Comparison of ENCODE assay signal across 14 mouse cellular contexts in genomic region chr16:32511338-32511734, GRCm38 (mm10). TPM values are rescaled to one million over a fixed set of nuclear protein-coding genes. Genes with fewer than 3 reads are reported as not detected.
DNase-seq lines count a peak whose midpoint lies in the region; ATAC-seq and TF ChIP-seq lines count a peak whose summit lies in the region.
"Had no signal": no experiment of that assay in that cellular context is flagged by ENCODE, and none has a peak within 500 bp of the region (broad histone marks: within the 10 kb centered on the region; RNA-seq: fewer than 3 reads in every experiment).

No protein-coding gene starts in this region.

- TF ChIP-seq CTCF in left cerebral cortex, adult 2 months (IDR thresholded peaks at IDR 0.05): no peak
- no peak for TF ChIP-seq CTCF in liver, postnatal 0 days (IDR thresholded peaks at IDR 0.05; ENCODE audit: low read depth)

- H3K4me3 ChIP-seq in erythroblast, embryonic 14.5 days (replicated peaks): peak overlapping the region; percentile 67
- H3K4me3 ChIP-seq in left cerebral cortex, adult 2 months: no peak overlapping the region
- H3K4me3 ChIP-seq in limb, embryonic 10.5 days: no peak overlapping the region
- H3K4me3 ChIP-seq in liver, postnatal 0 days (ENCODE audit: low read depth, low read length): no peak overlapping the region
- H3K4me3 ChIP-seq: heart, adult 2 months; limb, embryonic 15.5 days had no signal

- no peaks in the 10 kb centered on the region for H3K27me3 ChIP-seq in erythroblast, embryonic 14.5 days (ENCODE audit: control insufficient read depth)
- no peaks in the 10 kb centered on the region for H3K27me3 ChIP-seq in limb, embryonic 10.5 days (ENCODE audit: low read depth, poor library complexity, severe bottlenecking)
- no peaks in the 10 kb centered on the region for H3K27me3 ChIP-seq in liver, postnatal 0 days (ENCODE audit: insufficient read depth, low read length)
- H3K27me3 ChIP-seq: limb, embryonic 15.5 days had no signal

- 77% methylated on average over 3 of the region's 3 CpGs for WGBS in limb, embryonic 10.5 days
- WGBS in liver, postnatal 0 days (ENCODE audit: insufficient replicate concordance): 74% methylated on average over 3 of the region's 3 CpGs

- peaks cover 99% of the 10 kb centered on the region for H3K4me1 ChIP-seq in erythroblast, embryonic 14.5 days (ENCODE audit: control insufficient read depth)
- peaks cover 57% of the 10 kb centered on the region for H3K4me1 ChIP-seq in limb, embryonic 10.5 days
- H3K4me1 ChIP-seq in liver, postnatal 0 days (ENCODE audit: insufficient read depth): peaks cover 47% of the 10 kb centered on the region

- intact Hi-C loops in left cerebral cortex, adult 2 months (cut with DNase I): no loop called here

- no peak for TF ChIP-seq EP300 in liver, postnatal 0 days (IDR thresholded peaks at IDR 0.05; ENCODE audit: low read depth)

- peak overlapping the region; percentile 66 for H3K4me2 ChIP-seq in liver, postnatal 0 days (ENCODE audit: low read depth, low read length)
- H3K4me2 ChIP-seq: limb, embryonic 15.5 days had no signal

- peak overlapping the region; percentile 62 for H3K9ac ChIP-seq in liver, postnatal 0 days (replicated peaks)
- H3K9ac ChIP-seq: limb, embryonic 15.5 days had no signal

- DNase-seq in left cerebral cortex, adult 2 months (ENCODE audit: extremely low spot score in 1 of 2, low spot score in 2 of 2): no peak
- no peak for DNase-seq in left cerebral cortex, adult 9 months (ENCODE audit: low spot score in 2 of 2)
- DNase-seq in limb, embryonic 10.5 days (ENCODE audit: low spot score): no peak
- no peak for DNase-seq in liver, postnatal 0 days
- DNase-seq in cerebellum, adult 9-11 months: no peak
- no peak for DNase-seq in frontal cortex, postnatal 36 days (ENCODE audit: low spot score in 2 of 2)
- DNase-seq: cerebellum, adult 11-12 months; heart, adult 2 months had no signal

- H3K27ac ChIP-seq in left cerebral cortex, adult 2 months: peak overlapping the region; percentile 36; the same call in 1 of the 2 replicates
- peak overlapping the region; percentile 64 for H3K27ac ChIP-seq in limb, embryonic 10.5 days
- peak overlapping the region; percentile 98 for H3K27ac ChIP-seq in liver, postnatal 0 days (ENCODE audit: low read depth)
- H3K27ac ChIP-seq: heart, adult 2 months; limb, embryonic 15.5 days had no signal

- no peaks in the 10 kb centered on the region; the same call in 1 of the 2 replicates for H3K9me3 ChIP-seq in erythroblast, embryonic 14.5 days (ENCODE audit: control insufficient read depth, low read length)
- H3K9me3 ChIP-seq in limb, embryonic 10.5 days (replicated peaks): no peaks in the 10 kb centered on the region
- no peaks in the 10 kb centered on the region for H3K9me3 ChIP-seq in liver, postnatal 0 days (ENCODE audit: low read length)
- H3K9me3 ChIP-seq: limb, embryonic 15.5 days; megakaryocyte, embryonic 14.5 days had no signal

- ATAC-seq in erythroblast, adult 5-6 weeks (replicated peaks; ENCODE audit: low FRiP score, poor library complexity, severe bottlenecking): no peak
- ATAC-seq in liver, postnatal 0 days: no peak

- peaks cover 51% of the 10 kb centered on the region for H3K36me3 ChIP-seq in erythroblast, embryonic 14.5 days (ENCODE audit: control insufficient read depth)
- no peaks in the 10 kb centered on the region for H3K36me3 ChIP-seq in limb, embryonic 10.5 days
- no peaks in the 10 kb centered on the region for H3K36me3 ChIP-seq in liver, postnatal 0 days (replicated peaks; ENCODE audit: insufficient read depth, low read length)
- H3K36me3 ChIP-seq: limb, embryonic 15.5 days had no signal

RNA-seq across cellular contexts. Expression of gene Zdhhc19, which starts 15.3 kb away (rescaled TPM):
- not detected in 2 replicates for polyA plus RNA-seq in erythroblast, embryonic 14.5 days (2012)
- not detected in 2 replicates for total RNA-seq in erythroblast, adult 5-6 weeks (2015; ENCODE audit: low replicate concordance)
- total RNA-seq in erythroblast, adult 5-6 weeks (2017; ENCODE audit: low replicate concordance): not detected in 2 replicates
- not detected for total RNA-seq in left cerebral cortex, adult 2 months (2021)
- polyA plus RNA-seq in limb, embryonic 10.5 days (2016; fragmentation: Nextera tagmentation; extraction: Ambion mirVana): not detected in 2 replicates
- not detected in 2 replicates for polyA plus RNA-seq in liver, postnatal 0 days (2015; fragmentation: Nextera tagmentation; extraction: Ambion mirVana)
- total RNA-seq: heart, adult 2 months; layer of hippocampus, postnatal 14 days had no signal
- polyA plus RNA-seq: heart, adult 2 months; kidney, embryonic 16.5 days; limb, embryonic 15.5 days had no signal

RNA-seq across cellular contexts. Expression of gene Slc51a, which starts 23.7 kb away (rescaled TPM):
- not detected in 2 replicates for polyA plus RNA-seq in erythroblast, embryonic 14.5 days (2012)
- total RNA-seq in erythroblast, adult 5-6 weeks (2015; ENCODE audit: low replicate concordance): not detected in 2 replicates
- total RNA-seq in erythroblast, adult 5-6 weeks (2017; ENCODE audit: low replicate concordance): not detected in 2 replicates
- not detected for total RNA-seq in left cerebral cortex, adult 2 months (2021)
- 0.46 and 0.50 TPM in 2 replicates for polyA plus RNA-seq in limb, embryonic 10.5 days (2016; fragmentation: Nextera tagmentation; extraction: Ambion mirVana)
- polyA plus RNA-seq in liver, postnatal 0 days (2015; fragmentation: Nextera tagmentation; extraction: Ambion mirVana): 0.81 and 1.0 TPM in 2 replicates
- total RNA-seq: layer of hippocampus, postnatal 14 days had no signal

Comparison
In these comparisons a context has a peak if more than half of its experiments do, and no peak if none do; other contexts are left out.
1. H3K27ac ChIP-seq: peak in every context shown above with its lines; median percentile 98 in liver, postnatal 0 days; 64 in limb, embryonic 10.5 days; 36 in left cerebral cortex, adult 2 months.